Mouse (Mus musculus) skeletal muscle tissue, adult 2 months (tissue): Measurements from ENCODE around the gene Etv4.

ENCODE experiments used
- DNase-seq: peaks from one replicate; pipeline ENCODE4 v3.0.0-alpha.2; 2012; ENCODE audit warnings: low read depth, low spot score

Gene Etv4

DNA sequence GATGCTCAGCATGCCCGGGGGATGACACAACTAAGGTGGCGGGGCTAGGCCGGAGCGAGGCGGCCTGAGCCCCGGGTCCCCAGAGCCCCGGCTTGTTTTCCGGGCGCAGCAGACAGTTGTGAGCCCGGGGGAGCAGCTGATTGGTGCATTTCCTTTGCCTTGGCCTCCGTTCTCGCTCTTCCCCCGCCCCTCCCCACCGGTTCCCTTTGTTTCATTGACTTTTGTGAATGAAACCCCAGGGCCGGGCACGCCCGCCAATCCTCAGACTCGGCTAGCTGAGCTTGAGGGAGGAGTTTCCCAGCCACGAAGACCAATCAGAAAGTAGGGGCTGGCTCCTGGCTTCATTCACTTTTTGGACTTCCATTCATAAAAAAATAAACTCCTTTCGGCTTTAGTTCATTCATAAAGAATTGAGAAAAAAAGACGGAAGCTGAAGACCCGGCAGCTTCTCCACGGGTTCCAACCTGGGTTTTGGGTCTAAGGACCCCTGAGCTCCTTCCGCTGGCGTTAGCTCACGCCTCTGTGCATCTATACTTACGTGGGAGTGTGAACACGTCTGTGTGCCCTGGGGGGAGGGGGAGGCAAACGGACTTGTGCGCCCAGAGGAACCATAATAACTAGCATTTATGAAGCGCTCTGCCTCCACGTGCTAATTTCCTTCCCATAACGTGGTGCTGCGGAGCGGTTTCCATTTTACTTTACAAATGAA, at the start of gene Etv4:
Gene Etv4, minus strand, starts transcription at position 229 of the 709 bp plus-strand sequence.
- DNase-seq = peak; percentile 60

- peak; percentile 32 for DNase-seq
These were observed 46.8 kb upstream of the Etv4 start for GRCm38 (mm10) chr11:101832001-101832400.

GRCm38 (mm10) chr11:101830616-101831015, 45.4 kb upstream of the Etv4 start:
- no peak for DNase-seq

GRCm38 (mm10) chr11:101830112-101830511, 44.9 kb upstream of the Etv4 start:
- peak; percentile 59 for DNase-seq

DNA sequence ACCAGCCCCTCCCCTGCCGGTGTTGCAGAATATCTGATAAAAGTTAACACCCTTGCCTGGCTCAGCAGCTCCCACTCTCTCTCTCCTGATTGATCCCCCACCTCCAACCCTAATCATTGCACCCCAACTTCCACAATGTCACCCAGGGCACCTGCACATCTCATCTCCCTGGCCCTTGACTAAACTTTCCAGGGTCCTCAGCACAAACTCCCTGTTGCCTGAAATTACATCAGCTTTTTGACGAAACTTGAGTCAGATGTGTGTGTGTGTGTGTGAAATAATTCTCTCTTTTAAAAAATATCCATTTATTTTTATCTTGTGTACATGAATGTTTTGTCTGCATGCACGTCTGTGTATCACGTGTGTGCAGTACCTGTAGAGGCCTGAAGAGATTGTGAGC, 43.5 kb upstream of the Etv4 start:
- no peak for DNase-seq

- DNase-seq = no peak
These were observed 38.0 kb upstream of the Etv4 start for GRCm38 (mm10) chr11:101823210-101823609.

- DNase-seq = peak; percentile 35
These were observed 35.7 kb upstream of the Etv4 start for GRCm38 (mm10) chr11:101820899-101821298.

DNA sequence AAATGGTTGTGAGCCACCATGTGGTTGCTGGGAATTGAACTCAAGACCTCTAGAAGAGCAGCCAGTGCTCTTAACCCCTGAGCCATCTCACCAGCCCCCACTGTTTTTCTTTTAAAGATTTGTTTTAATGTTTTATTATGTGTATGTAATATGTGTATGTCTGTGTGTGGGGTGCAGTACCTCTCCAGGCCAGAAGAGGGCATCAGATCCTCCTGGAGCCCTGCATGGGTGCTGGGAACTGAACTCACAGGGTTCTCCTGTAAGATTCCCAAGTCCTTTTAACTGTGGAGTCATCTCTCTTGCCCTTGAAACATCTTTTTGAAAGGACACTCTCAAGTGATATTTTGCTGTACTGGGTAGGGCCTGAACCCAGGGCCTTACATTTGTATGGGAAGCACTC, 34.7 kb upstream of the Etv4 start:
- no peak for DNase-seq

GRCm38 (mm10) chr11:101815103-101816085, 30.2 kb upstream of the Etv4 start:
- DNase-seq = no peak

DNA sequence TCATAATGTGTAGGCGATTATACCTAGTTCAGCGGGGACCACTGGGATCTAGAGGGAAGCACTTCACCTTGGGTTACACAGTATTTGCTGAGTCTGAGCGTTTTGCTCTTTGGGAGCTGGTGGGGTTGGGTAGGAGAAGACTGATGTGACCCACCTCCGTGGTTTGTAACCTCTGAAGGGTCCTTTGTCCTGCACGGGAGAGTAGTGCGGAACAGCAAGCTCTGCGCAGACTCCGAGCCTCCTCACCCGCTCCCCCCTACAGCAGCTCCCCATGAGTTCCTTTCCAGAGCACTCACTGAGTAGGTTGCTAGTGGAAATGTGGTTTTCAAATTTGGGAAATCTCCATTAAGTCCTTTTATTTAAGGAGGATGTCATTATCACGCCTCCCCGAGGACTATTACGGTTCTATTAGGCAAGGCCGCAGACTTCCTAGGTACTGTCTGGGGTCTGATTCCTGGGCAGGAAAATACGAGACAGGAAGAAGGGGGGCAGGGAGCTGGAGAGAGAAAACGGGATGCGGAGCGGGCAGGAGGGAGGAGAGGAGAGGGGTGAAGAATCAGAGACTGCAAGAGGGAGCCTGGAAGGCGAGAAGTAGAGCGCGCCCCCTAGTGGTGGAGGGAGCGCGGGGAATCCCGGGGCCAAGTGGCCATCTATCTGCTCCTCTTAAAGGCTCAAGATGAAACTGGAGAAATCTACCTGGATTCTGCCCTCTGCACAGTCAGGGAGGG, 29.4 kb upstream of the Etv4 start:
- peak; percentile 42 for DNase-seq

- peak; percentile 60 for DNase-seq
These were observed 28.1 kb upstream of the Etv4 start for GRCm38 (mm10) chr11:101813259-101813658.

GRCm38 (mm10) chr11:101809060-101809828, 24.1 kb upstream of the Etv4 start:
- DNase-seq = no peak

GRCm38 (mm10) chr11:101807266-101807665, 22.1 kb upstream of the Etv4 start:
- no peak for DNase-seq

DNA sequence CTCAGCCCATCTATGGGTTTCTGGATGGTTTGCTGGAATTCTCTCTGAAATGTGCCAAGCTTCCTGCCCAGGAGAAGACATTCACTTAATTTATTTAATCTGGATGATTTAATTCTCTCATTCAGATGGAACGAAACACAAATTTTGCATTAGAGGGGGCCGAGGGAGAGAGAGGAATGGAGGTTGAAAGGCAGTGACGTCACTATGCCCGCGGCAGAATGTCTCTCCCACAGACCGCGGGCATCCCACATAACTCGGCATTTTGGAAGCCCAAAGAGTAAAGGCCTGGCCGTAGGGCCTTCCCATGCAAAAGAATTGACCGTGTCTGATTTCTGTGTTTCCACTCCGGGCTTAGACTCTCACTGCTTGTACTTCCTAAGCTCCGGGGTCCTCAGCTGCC, 21.6 kb upstream of the Etv4 start:
- DNase-seq = no peak

DNA sequence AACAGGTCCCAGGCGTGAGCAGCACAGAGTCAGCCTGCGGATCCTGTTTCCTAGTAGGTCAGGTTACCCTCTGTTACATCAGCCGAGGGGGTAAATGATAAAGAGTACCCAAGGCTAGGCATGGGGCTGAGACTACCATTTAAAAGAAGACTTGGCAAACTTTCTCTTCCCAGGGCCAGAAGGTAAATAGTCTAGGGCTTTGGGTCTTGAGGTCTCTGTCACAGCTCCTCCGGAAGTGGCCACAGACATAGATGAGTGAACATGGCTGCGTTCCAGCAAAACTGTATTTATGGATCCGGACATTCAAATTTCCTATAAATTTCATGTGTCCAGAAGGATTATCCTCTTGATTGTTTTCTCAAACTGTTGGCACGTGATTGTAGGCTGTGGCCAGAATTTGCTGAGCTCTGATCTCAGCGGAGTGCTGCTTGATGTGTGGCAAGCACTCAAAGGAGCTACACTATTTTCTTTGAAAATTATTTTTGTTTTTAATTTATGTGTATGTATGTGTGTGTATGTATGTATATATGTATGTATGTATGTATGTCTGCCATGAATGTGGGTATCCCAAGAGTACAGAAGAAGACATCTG, 20.0 kb upstream of the Etv4 start:
- DNase-seq = no peak

DNA sequence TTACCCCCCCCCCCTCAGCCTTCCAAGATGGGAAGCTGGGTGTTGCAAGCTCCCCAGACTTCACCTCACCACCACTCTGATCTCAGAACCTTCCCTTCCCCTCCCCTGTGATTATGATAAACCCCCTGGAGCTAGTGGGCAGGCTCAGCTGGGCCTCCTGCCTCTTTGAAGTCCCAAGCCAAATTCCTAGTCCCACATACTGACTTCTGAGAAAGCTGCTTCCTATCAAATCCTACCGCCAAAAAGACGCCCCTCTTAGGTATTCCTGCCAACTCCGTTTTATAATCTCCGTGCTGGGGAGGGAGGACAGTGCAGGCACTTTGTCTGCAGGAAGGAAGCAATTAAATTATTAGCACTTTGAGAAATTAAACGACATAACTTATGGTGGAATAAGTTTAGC, 16.2 kb upstream of the Etv4 start:
- DNase-seq = no peak

DNA sequence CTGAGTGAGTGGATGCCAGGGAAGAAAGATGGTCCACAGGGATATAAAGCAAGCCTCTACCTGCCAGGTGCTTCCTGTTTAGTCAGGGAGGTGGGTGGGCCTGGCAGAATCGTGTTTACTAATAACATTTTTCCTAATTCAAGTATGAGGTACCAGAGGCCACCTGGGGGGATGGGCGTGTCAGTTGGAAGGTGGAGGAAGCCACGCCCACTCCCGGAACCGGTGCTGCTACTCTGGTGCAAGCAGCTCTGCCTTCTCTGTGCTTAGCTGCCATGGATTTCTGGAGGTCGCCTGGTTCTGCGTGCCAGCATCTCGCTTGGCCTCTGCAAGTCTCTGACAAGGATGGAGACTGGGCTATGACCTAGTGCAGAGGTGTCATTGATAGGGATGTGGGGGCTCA, 12.9 kb upstream of the Etv4 start:
- no peak for DNase-seq

DNA sequence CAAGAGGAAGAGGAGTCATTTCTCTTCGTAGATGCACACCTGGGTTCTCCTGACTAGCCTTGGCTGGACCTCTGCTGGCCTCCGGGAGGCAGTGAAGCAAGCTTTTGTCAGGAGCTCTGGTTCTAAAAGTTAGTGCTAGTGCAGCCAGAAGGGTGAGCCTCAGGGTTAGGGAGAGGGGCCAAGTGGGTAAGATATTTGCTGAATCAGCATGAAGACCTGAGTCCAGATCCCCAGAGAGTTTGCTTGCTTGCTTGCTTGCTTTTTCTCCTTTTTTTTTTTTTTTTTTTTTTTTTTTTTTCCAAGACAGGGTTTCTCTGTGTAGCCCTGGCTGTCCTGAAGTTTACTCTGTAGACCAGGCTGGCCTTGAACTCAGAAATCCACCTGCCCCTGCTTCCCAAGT, 12.2 kb upstream of the Etv4 start:
- no peak for DNase-seq

- DNase-seq = no peak
These were observed 5.8 kb upstream of the Etv4 start for GRCm38 (mm10) chr11:101790811-101791526.

GRCm38 (mm10) chr11:101787432-101787831, 2.3 kb upstream of the Etv4 start:
- DNase-seq = no peak
